Comparison of ENCODE assay signal across 11 mouse cellular contexts in the genomic region with DNA sequence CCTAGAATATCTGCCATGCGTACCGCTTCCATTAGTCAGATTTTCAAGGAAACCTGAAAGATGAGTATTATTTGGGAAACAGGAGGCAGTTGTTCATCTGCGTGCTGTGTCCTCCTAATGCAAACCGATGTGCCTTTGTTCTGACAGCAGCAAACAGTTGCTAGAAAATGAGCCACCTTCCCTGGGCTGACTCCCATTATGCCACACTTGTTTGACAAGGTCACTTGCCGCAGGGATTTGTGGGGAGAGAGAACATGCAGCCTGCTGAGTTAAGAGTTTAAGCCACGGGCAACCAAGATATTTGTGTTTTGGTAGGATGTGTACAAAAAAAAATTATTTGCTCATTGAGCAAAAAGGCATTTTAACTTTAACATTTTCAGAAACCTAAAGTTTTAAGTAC.
"Had no signal": no experiment of that assay in that cellular context is flagged by ENCODE, and none has a peak within 500 bp of the region (broad histone marks: within the 10 kb centered on the region; RNA-seq: fewer than 3 reads in every experiment).

No protein-coding gene starts in this region.

- H3K27me3 ChIP-seq: liver, embryonic 15.5 days; midbrain, embryonic 15.5 days; neural tube, embryonic 12.5 days had no signal

- H3K9ac ChIP-seq: liver, embryonic 15.5 days; midbrain, embryonic 15.5 days; neural tube, embryonic 12.5 days had no signal

- H3K27ac ChIP-seq: left cerebral cortex, adult 2 months; limb, embryonic 10.5 days; liver, embryonic 15.5 days; midbrain, embryonic 15.5 days; neural tube, embryonic 12.5 days had no signal

- H3K9me3 ChIP-seq: limb, embryonic 10.5 days; liver, embryonic 15.5 days; midbrain, embryonic 15.5 days; neural tube, embryonic 12.5 days had no signal

- H3K4me2 ChIP-seq: liver, embryonic 11.5 days; liver, embryonic 15.5 days; midbrain, embryonic 15.5 days; neural tube, embryonic 12.5 days had no signal

- H3K4me1 ChIP-seq: liver, embryonic 15.5 days had no signal

- H3K4me3 ChIP-seq: left cerebral cortex, adult 2 months; limb, embryonic 10.5 days; liver, embryonic 15.5 days; midbrain, embryonic 15.5 days; neural tube, embryonic 12.5 days had no signal

- ATAC-seq: lung, postnatal 0 days; midbrain, embryonic 15.5 days had no signal

- H3K36me3 ChIP-seq: liver, embryonic 15.5 days; midbrain, embryonic 15.5 days; neural tube, embryonic 12.5 days had no signal

- DNase-seq: lung, adult 2 months; lung, postnatal 36 days; right cerebral cortex, postnatal 14 days; thymus, postnatal 36 days had no signal
